ENCODE assay signal across 24 mouse cellular contexts in the genomic region with DNA sequence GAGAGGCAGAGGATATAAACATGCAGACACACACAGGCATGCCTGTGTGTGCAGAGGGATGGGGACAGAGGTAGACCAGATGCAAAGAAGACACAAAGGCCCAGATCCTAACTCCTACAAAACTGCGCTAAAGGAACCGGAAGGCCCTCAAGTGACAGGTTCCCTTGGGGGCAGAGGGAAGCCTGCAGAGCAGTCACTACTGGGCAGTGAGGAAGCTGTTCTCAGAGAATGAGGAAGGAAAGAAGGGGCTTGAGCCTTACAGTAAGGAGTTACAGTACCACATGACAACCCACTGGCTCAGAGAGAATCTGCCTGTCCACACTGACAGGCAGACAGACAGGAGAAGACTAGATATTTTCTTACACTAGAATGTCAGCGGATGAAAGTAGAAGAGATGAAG.
DNase-seq lines count a peak whose midpoint lies in the region; ATAC-seq lines count a peak whose summit lies in the region.
"Had no signal": no experiment of that assay in that cellular context is flagged by ENCODE, and none has a peak within 500 bp of the region (broad histone marks: within the 10 kb centered on the region; RNA-seq: fewer than 3 reads in every experiment).

No protein-coding gene starts in this region.

- ATAC-seq in lung, embryonic 15.5 days (ENCODE audit: borderline replicate concordance, extremely low read depth, low FRiP score, low TSS enrichment), result no peak
- ATAC-seq: CD4-positive, CD25-positive, alpha-beta regulatory T cell, adult 4 months had no signal

- H3K9ac ChIP-seq in lung, embryonic 15.5 days, result no peak overlapping the region
- H3K9ac ChIP-seq: heart, embryonic 15.5 days; hindbrain, embryonic 12.5 days; neural tube, embryonic 13.5 days had no signal

- H3K36me3 ChIP-seq in lung, embryonic 15.5 days, result no peaks in the 10 kb centered on the region
- H3K36me3 ChIP-seq in limb, embryonic 10.5 days, result no peaks in the 10 kb centered on the region
- H3K36me3 ChIP-seq: forebrain, embryonic 10.5 days; heart, embryonic 15.5 days; hindbrain, embryonic 12.5 days; neural tube, embryonic 13.5 days had no signal

- peaks cover 36% of the 10 kb centered on the region for H3K4me1 ChIP-seq in lung, embryonic 15.5 days
- H3K4me1 ChIP-seq in limb, embryonic 10.5 days, result peaks cover 25% of the 10 kb centered on the region

- no peak for DNase-seq in lung, postnatal 10 days
- DNase-seq in B cell, adult 2 months, result peak; percentile 23 to 34
- DNase-seq in c-Kit-positive CD71-negative TER-119-negative erythroid progenitor cells, embryonic 14.5 days (ENCODE audit: low read depth), result peak; percentile 29
- DNase-seq in monocyte, adult 2 months (ENCODE audit: low read depth in 1 of 2, low spot score in 2 of 2), result peak; percentile 31 to 40
- no peak for DNase-seq in ovary, postnatal 10 days (ENCODE audit: low spot score)
- DNase-seq in limb, embryonic 10.5 days (ENCODE audit: low spot score), result no peak
- DNase-seq: adrenal gland, postnatal 36 days; cerebellum, adult 2 months; cerebellum, postnatal 36 days; kidney, adult 2 months; kidney, postnatal 14 days; left cerebral cortex, postnatal 4 days; lung, postnatal 14 days; thymus, postnatal 14 days had no signal

- H3K9me3 ChIP-seq in lung, embryonic 15.5 days, result no peaks in the 10 kb centered on the region
- H3K9me3 ChIP-seq in limb, embryonic 10.5 days (replicated peaks), result no peaks in the 10 kb centered on the region
- H3K9me3 ChIP-seq: forebrain, embryonic 10.5 days; G1E; heart, embryonic 15.5 days; hindbrain, embryonic 12.5 days; neural tube, embryonic 13.5 days had no signal

- WGBS in lung, embryonic 15.5 days, result 77% methylated on average over 3 of the region's 3 CpGs
- 97% methylated on average over 3 of the region's 3 CpGs for WGBS in limb, embryonic 10.5 days

- H3K27ac ChIP-seq in lung, embryonic 15.5 days, result peak overlapping the region; percentile 9; the same call in 1 of the 2 replicates
- H3K27ac ChIP-seq in limb, embryonic 10.5 days, result no peak overlapping the region
- H3K27ac ChIP-seq: forebrain, embryonic 10.5 days; hindbrain, embryonic 12.5 days; left cerebral cortex, adult 2 months; neural tube, embryonic 13.5 days had no signal

- no peaks in the 10 kb centered on the region for H3K27me3 ChIP-seq in lung, embryonic 15.5 days
- H3K27me3 ChIP-seq in limb, embryonic 10.5 days (ENCODE audit: low read depth, poor library complexity, severe bottlenecking), result no peaks in the 10 kb centered on the region
- H3K27me3 ChIP-seq: heart, embryonic 15.5 days; hindbrain, embryonic 12.5 days; neural tube, embryonic 13.5 days had no signal

- no peak overlapping the region for H3K4me2 ChIP-seq in lung, embryonic 15.5 days
- H3K4me2 ChIP-seq: hindbrain, embryonic 12.5 days; liver, embryonic 11.5 days; midbrain, embryonic 11.5 days; neural tube, embryonic 13.5 days had no signal

- H3K4me3 ChIP-seq in lung, embryonic 15.5 days, result no peak overlapping the region
- no peak overlapping the region for H3K4me3 ChIP-seq in limb, embryonic 10.5 days
- H3K4me3 ChIP-seq: forebrain, embryonic 10.5 days; heart, embryonic 15.5 days; hindbrain, embryonic 12.5 days; left cerebral cortex, adult 2 months; neural tube, embryonic 13.5 days had no signal

Comparison
In these comparisons a context has a peak if more than half of its experiments do, and no peak if none do; other contexts are left out.
1. DNase-seq: peak in B cell, adult 2 months (2 of 2), c-Kit-positive CD71-negative TER-119-negative erythroid progenitor cells, embryonic 14.5 days (single experiment) and monocyte, adult 2 months (2 of 2); none in lung, postnatal 10 days (single experiment), ovary, postnatal 10 days (single experiment) and limb, embryonic 10.5 days (single experiment).